Mouse (Mus musculus) liver, embryonic 14.5 days (tissue): ENCODE results near the gene Psma3.

ENCODE experiments used
- CTCF ChIP-seq: IDR thresholded peaks from 2 replicates; pipeline ENCODE4 v1.5.1; 2016; ENCODE audit warnings: antibody characterized with exemption, low read depth, control low read depth
- EP300 ChIP-seq: IDR thresholded peaks from 2 replicates; pipeline ENCODE4 v1.6.1; 2016; ENCODE audit warnings: antibody characterized with exemption, low read depth

GRCm38 (mm10) chr12:71000344-71000743 lies 25.9 kb downstream of the Psma3 start:
- no peak for TF ChIP-seq EP300
- TF ChIP-seq CTCF: no peak
